Mouse (Mus musculus): ENCODE results near the gene Galns. TPM values are rescaled to one million over a fixed set of nuclear protein-coding genes. Genes with fewer than 3 reads are reported as not detected.

Gene Galns
- 7.5 and 7.6 TPM in 2 replicates for polyA plus RNA-seq (2015; fragmentation: Nextera tagmentation; extraction: Ambion mirVana)

- H3K36me3 ChIP-seq, result peaks cover 19% of the 10 kb centered on the region
- peak; percentile 95 for ATAC-seq (ENCODE audit: insufficient number of reproducible peaks, insufficient read depth, low FRiP score, low TSS enrichment, low read depth)
- under 1% methylated on average over 57 of the region's 57 CpGs for WGBS
- peak within 1 kb of the TSS; percentile 70 for H3K4me3 ChIP-seq
- H3K27me3 ChIP-seq, result no peaks in the 10 kb centered on the region
- peak within 1 kb of the TSS; percentile 66 for H3K27ac ChIP-seq
- H3K4me1 ChIP-seq, result peaks cover 32% of the 10 kb centered on the region
- H3K9me3 ChIP-seq, result no peaks in the 10 kb centered on the region
- H3K9ac ChIP-seq, result peak within 1 kb of the TSS; percentile 80
- peak within 1 kb of the TSS; percentile 94 for H3K4me2 ChIP-seq
These were observed at the start of gene Galns, which contains the start of gene Trappc2l for GRCm38 (mm10) chr8:122611295-122612133. Gene Galns (minus strand): TSS chr8:122611463. Gene Trappc2l (plus strand): TSS chr8:122611640.

- no peak overlapping the region for H3K4me2 ChIP-seq
- no peak overlapping the region for H3K4me3 ChIP-seq
- H3K9ac ChIP-seq, result no peak overlapping the region
- 71% methylated on average over 2 of the region's 2 CpGs for WGBS
- H3K36me3 ChIP-seq, result no peaks in the 10 kb centered on the region
- 0 out of 2 replicates have a peak, but pooled peaks cover 2% of the 10 kb centered on the region for H3K27me3 ChIP-seq
- no peak for ATAC-seq (ENCODE audit: insufficient number of reproducible peaks, insufficient read depth, low FRiP score, low TSS enrichment, low read depth)
- H3K27ac ChIP-seq, result no peak overlapping the region; the same call in 1 of the 2 replicates
- H3K4me1 ChIP-seq, result peaks cover 83% of the 10 kb centered on the region
- no peaks in the 10 kb centered on the region for H3K9me3 ChIP-seq
These were observed 48.8 kb upstream of the Galns start for GRCm38 (mm10) chr8:122660022-122660421.

DNA sequence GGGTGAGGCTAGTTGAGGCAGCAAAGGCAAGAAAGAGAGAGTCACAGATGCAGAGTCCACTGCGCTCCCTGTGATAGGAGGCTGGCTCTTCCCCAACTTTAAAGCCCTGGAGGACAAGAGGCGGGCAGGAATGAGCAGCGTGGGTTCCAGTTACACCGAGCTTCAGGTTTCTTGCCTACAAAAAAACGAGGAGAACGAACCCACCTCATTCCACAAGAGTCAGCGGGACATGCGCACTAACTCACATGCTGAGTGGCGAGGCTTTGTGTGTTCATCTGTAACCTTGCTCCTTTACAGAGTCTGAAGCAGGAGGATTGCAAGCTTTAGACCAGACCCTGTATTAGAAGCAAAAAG lies 47.5 kb upstream of the Galns start:
- H3K9ac ChIP-seq, result peak overlapping the region; percentile 41; the same call in 1 of the 2 replicates
- peak overlapping the region; percentile 42 for H3K4me2 ChIP-seq
- 0 out of 2 replicates have a peak, but pooled peaks cover 2% of the 10 kb centered on the region for H3K27me3 ChIP-seq
- H3K4me3 ChIP-seq, result no peak overlapping the region
- 11% methylated on average over 9 of the region's 9 CpGs for WGBS
- H3K27ac ChIP-seq, result peak overlapping the region; percentile 88
- H3K9me3 ChIP-seq, result no peaks in the 10 kb centered on the region
- no peak; the same call in 1 of the 2 replicates for ATAC-seq (ENCODE audit: insufficient number of reproducible peaks, insufficient read depth, low FRiP score, low TSS enrichment, low read depth)
- H3K4me1 ChIP-seq, result peaks cover 75% of the 10 kb centered on the region
- H3K36me3 ChIP-seq, result no peaks in the 10 kb centered on the region

- WGBS, result 20% methylated on average over 10 of the region's 10 CpGs
- Histone ChIP-seq H3K9ac (no peak overlapping the region), H3K9me3 (no peaks in the 10 kb centered on the region), H3K27ac (peak overlapping the region; percentile 88), H3K4me3 (no peak overlapping the region), H3K27me3 (no peaks in the 10 kb centered on the region), H3K4me1 (peaks cover 74% of the 10 kb centered on the region), H3K4me2 (peak overlapping the region; percentile 42), H3K36me3 (no peaks in the 10 kb centered on the region)
- no peak; the same call in 1 of the 2 replicates for ATAC-seq (ENCODE audit: insufficient number of reproducible peaks, insufficient read depth, low FRiP score, low TSS enrichment, low read depth)
These were observed 47.0 kb upstream of the Galns start for GRCm38 (mm10) chr8:122658149-122658806.

GRCm38 (mm10) chr8:122656056-122656999 lies 45.1 kb upstream of the Galns start:
- Histone ChIP-seq H3K36me3 (no peaks in the 10 kb centered on the region), H3K4me2 (no peak overlapping the region), H3K4me3 (no peak overlapping the region), H3K4me1 (peaks cover 62% of the 10 kb centered on the region), H3K9me3 (no peaks in the 10 kb centered on the region), H3K27me3 (no peaks in the 10 kb centered on the region), H3K9ac (no peak overlapping the region), H3K27ac (no peak overlapping the region)
- WGBS, result 79% methylated on average over 13 of the region's 13 CpGs
- no peak for ATAC-seq (ENCODE audit: insufficient number of reproducible peaks, insufficient read depth, low FRiP score, low TSS enrichment, low read depth)

GRCm38 (mm10) chr8:122654768-122655167 lies 43.5 kb upstream of the Galns start:
- WGBS, result 74% methylated on average over 7 of the region's 7 CpGs
- Histone ChIP-seq H3K4me3 (no peak overlapping the region), H3K4me1 (peaks cover 48% of the 10 kb centered on the region), H3K36me3 (no peaks in the 10 kb centered on the region), H3K4me2 (no peak overlapping the region), H3K9ac (no peak overlapping the region), H3K9me3 (no peaks in the 10 kb centered on the region), H3K27me3 (no peaks in the 10 kb centered on the region), H3K27ac (no peak overlapping the region)
- no peak for ATAC-seq (ENCODE audit: insufficient number of reproducible peaks, insufficient read depth, low FRiP score, low TSS enrichment, low read depth)

GRCm38 (mm10) chr8:122652643-122653042 lies 41.4 kb upstream of the Galns start:
- H3K9ac ChIP-seq, result no peak overlapping the region
- H3K36me3 ChIP-seq, result no peaks in the 10 kb centered on the region
- no peak overlapping the region for H3K27ac ChIP-seq
- peaks cover 37% of the 10 kb centered on the region for H3K4me1 ChIP-seq
- H3K4me2 ChIP-seq, result no peak overlapping the region
- H3K4me3 ChIP-seq, result no peak overlapping the region
- no peak for ATAC-seq (ENCODE audit: insufficient number of reproducible peaks, insufficient read depth, low FRiP score, low TSS enrichment, low read depth)
- 62% methylated on average over 6 of the region's 6 CpGs for WGBS
- no peaks in the 10 kb centered on the region for H3K9me3 ChIP-seq
- no peaks in the 10 kb centered on the region; the same call in 1 of the 2 replicates for H3K27me3 ChIP-seq

GRCm38 (mm10) chr8:122651326-122651921 lies 40.2 kb upstream of the Galns start:
- Histone ChIP-seq H3K9ac (no peak overlapping the region), H3K4me3 (no peak overlapping the region), H3K4me1 (peaks cover 31% of the 10 kb centered on the region), H3K9me3 (no peaks in the 10 kb centered on the region), H3K4me2 (no peak overlapping the region), H3K27ac (no peak overlapping the region), H3K27me3 (no peaks in the 10 kb centered on the region; the same call in 1 of the 2 replicates), H3K36me3 (no peaks in the 10 kb centered on the region)
- 78% methylated on average over 16 of the region's 16 CpGs for WGBS
- ATAC-seq (ENCODE audit: insufficient number of reproducible peaks, insufficient read depth, low FRiP score, low TSS enrichment, low read depth), result no peak

- H3K4me1 ChIP-seq, result peaks cover 20% of the 10 kb centered on the region
These were observed 37.1 kb upstream of the Galns start for GRCm38 (mm10) chr8:122648192-122648970.

DNA sequence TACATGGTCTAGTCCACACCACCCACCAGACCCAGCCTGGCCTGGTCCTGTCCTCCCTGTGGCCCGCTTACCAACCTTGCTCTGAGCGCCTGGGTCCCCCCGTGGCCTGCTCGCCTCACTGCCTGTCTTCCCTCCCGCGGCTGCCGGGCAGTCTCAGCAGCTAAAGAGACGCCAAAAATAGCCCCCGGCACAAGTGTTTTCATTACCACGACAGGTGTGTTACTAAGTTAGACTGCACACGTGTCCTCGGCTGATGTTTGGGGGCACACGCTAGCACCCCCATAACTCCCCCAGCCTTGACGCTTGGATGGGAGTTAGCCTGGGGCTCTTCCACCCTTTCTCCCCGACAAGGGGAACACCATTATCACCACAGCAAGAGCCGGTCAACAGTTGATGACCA lies 35.1 kb upstream of the Galns start:
- 85% methylated on average over 16 of the region's 16 CpGs for WGBS
- H3K36me3 ChIP-seq, result no peaks in the 10 kb centered on the region
- H3K4me3 ChIP-seq, result no peak overlapping the region
- no peak overlapping the region for H3K9ac ChIP-seq
- H3K27me3 ChIP-seq, result no peaks in the 10 kb centered on the region; the same call in 1 of the 2 replicates
- peaks cover 20% of the 10 kb centered on the region for H3K4me1 ChIP-seq
- ATAC-seq (ENCODE audit: insufficient number of reproducible peaks, insufficient read depth, low FRiP score, low TSS enrichment, low read depth), result no peak
- H3K27ac ChIP-seq, result no peak overlapping the region
- no peaks in the 10 kb centered on the region for H3K9me3 ChIP-seq
- no peak overlapping the region for H3K4me2 ChIP-seq

More at GRCm38 (mm10) chr8:122648192-122648970, 37.1 kb upstream of the Galns start:
- H3K27ac ChIP-seq, result no peak overlapping the region
- H3K4me2 ChIP-seq, result no peak overlapping the region
- ATAC-seq (ENCODE audit: insufficient number of reproducible peaks, insufficient read depth, low FRiP score, low TSS enrichment, low read depth), result no peak
- H3K9ac ChIP-seq, result no peak overlapping the region
- H3K36me3 ChIP-seq, result no peaks in the 10 kb centered on the region
- no peak overlapping the region for H3K4me3 ChIP-seq
- no peaks in the 10 kb centered on the region for H3K9me3 ChIP-seq
- 35% methylated on average over 15 of the region's 15 CpGs for WGBS
- no peaks in the 10 kb centered on the region; the same call in 1 of the 2 replicates for H3K27me3 ChIP-seq
